Mouse (Mus musculus) myocyte (in vitro differentiated cells): ENCODE data around the gene Ahnak. TPM values are rescaled to one million over a fixed set of nuclear protein-coding genes. Genes with fewer than 3 reads are reported as not detected.

Experiments used
- H3K27me3 ChIP-seq: one replicate; pipeline ENCODE4 v1.6.1; 2011; ENCODE audit not compliant: control insufficient read depth, insufficient read depth, insufficient read length
- H3K36me3 ChIP-seq: one replicate; pipeline ENCODE4 v1.6.1; 2011; ENCODE audit not compliant: control insufficient read depth, insufficient read depth
- H3K4me2 ChIP-seq: one replicate; pipeline ENCODE4 v1.6.1; 2011; ENCODE audit warnings: low read depth, control low read depth
- H3K4me3 ChIP-seq: one replicate; pipeline ENCODE4 v1.5.1; 2011; ENCODE audit warnings: mild to moderate bottlenecking, control low read depth, moderate library complexity
- H3K79me2 ChIP-seq: one replicate; pipeline ENCODE4 v1.6.1; 2011; ENCODE audit not compliant: control insufficient read depth, insufficient read depth
- H3ac ChIP-seq: one replicate; pipeline ENCODE4 v1.6.1; 2011; ENCODE audit not compliant: control insufficient read depth, insufficient read length
- CEBPB ChIP-seq: IDR thresholded peaks from 2 replicates; pipeline ENCODE4 v1.6.1; 2011; ENCODE audit warnings: mild to moderate bottlenecking, moderate library complexity; ENCODE audit not compliant: poor library complexity, insufficient read depth, severe bottlenecking
- E2F4 ChIP-seq: IDR thresholded peaks from one replicate; pipeline ENCODE4 v1.6.1; 2011; ENCODE audit warnings: mild to moderate bottlenecking, control low read depth, moderate library complexity; ENCODE audit not compliant: insufficient read depth
- MAX ChIP-seq: IDR thresholded peaks from one replicate; pipeline ENCODE4 v1.6.1; 2011; ENCODE audit warnings: low read depth, mild to moderate bottlenecking, control low read depth
- MYOD1 ChIP-seq, 3 experiments: IDR thresholded peaks; one replicate each; pipeline ENCODE4 v1.6.1; 2011; ENCODE audit warnings: control low read depth in 2 of 3, low read depth in 2 of 3, mild to moderate bottlenecking in 2 of 3, moderate library complexity in 1 of 3; ENCODE audit not compliant: insufficient read length in 2 of 3, control insufficient read depth in 1 of 3
- MYOG ChIP-seq, 3 experiments: IDR thresholded peaks; one replicate each; pipeline ENCODE4 v1.6.1; 2011; ENCODE audit warnings: control low read depth in 2 of 3, low read depth in 2 of 3, mild to moderate bottlenecking in 2 of 3; ENCODE audit not compliant: insufficient read length in 2 of 3, control insufficient read depth in 1 of 3, insufficient read depth in 1 of 3
- POLR2A ChIP-seq: IDR thresholded peaks from one replicate; pipeline ENCODE4 v1.6.1; 2011; ENCODE audit warnings: low read depth, mild to moderate bottlenecking, control low read depth, moderate library complexity; ENCODE audit not compliant: insufficient read length
- POLR2AphosphoS2 ChIP-seq: IDR thresholded peaks from one replicate; pipeline ENCODE4 v1.6.1; 2011; ENCODE audit warnings: low read depth, control low read depth; ENCODE audit not compliant: insufficient read length
- REST ChIP-seq: IDR thresholded peaks from one replicate; pipeline ENCODE4 v1.6.1; 2011; ENCODE audit warnings: mild to moderate bottlenecking, control low read depth, moderate library complexity; ENCODE audit not compliant: insufficient read depth, insufficient read length
- SRF ChIP-seq: IDR thresholded peaks from one replicate; pipeline ENCODE4 v1.6.1; 2011; ENCODE audit warnings: low read depth; ENCODE audit not compliant: control insufficient read depth, insufficient read length
- TCF12 ChIP-seq: IDR thresholded peaks from one replicate; pipeline ENCODE4 v1.6.1; 2011; ENCODE audit warnings: mild to moderate bottlenecking, control low read depth; ENCODE audit not compliant: poor library complexity, insufficient read depth, severe bottlenecking
- TCF3 ChIP-seq: IDR thresholded peaks from one replicate; pipeline ENCODE4 v1.6.1; 2011; ENCODE audit warnings: low read depth, control low read depth; ENCODE audit not compliant: insufficient read length
- USF1 ChIP-seq: IDR thresholded peaks from one replicate; pipeline ENCODE4 v1.6.1; 2011; ENCODE audit warnings: low read depth, mild to moderate bottlenecking, control low read depth, moderate library complexity
- polyA plus RNA-seq: library from polyadenylated mRNA; unstranded; fragments of >200 nt; fragmentation: generic; extraction: Trizol; gene quantifications from one replicate; pipeline ENCODE4 v1.2.1, GENCODE M21; 2012; ENCODE audit warnings: missing spikeins

The Ahnak gene
- polyA plus RNA-seq, 1 experiment = 93.3 TPM

DNA sequence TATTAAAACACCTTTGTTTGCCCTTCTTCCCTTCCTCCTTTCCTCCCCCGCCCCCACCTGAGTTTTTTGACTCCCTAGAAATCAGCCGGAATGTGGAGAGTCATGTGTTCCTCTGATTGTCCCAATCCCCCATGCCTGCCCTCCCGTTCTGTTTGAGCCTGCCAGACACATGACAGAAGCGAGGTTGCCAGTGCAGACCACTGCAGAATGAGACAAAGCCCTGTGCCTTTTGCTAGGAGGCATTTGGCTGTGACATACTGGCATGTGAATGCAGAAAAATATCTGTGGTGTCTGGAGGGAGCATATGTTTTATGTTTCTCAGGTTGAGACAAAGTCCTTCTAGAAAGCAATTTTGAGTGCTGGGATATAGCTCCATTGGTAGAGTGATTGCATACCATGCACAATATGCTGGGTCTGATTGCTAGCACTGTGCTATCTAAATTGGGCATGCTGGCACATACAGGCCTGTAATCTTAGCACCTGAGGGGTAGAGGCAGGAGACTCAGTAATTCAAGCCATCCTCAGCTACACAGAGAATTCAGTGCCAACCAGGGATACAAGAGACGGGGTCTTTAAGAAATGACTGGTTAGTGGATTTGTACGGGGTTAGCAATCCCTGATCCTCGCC, 43.5 kb downstream of the Ahnak start:
- Histone ChIP-seq H3K4me3 (no peak overlapping the region), H3K4me2 (peak overlapping the region; percentile 5), H3K27me3 (no peaks in the 10 kb centered on the region), H3ac (no peak overlapping the region), H3K79me2 (no peaks in the 10 kb centered on the region), H3K36me3 (no peaks in the 10 kb centered on the region)
- TF ChIP-seq CEBPB (no peak), TCF3 (no peak), E2F4 (no peak), SRF (no peak), TCF12 (no peak), POLR2AphosphoS2 (no peak), MAX (no peak), REST (no peak), MYOD1 (IDR thresholded peaks at IDR 0.05; ENCODE audit: control insufficient read depth in 1 of 3, insufficient read length in 2 of 3, low read depth in 2 of 3) (no peak), MYOG (IDR thresholded peaks at IDR 0.05; ENCODE audit: control insufficient read depth in 1 of 3, insufficient read depth in 1 of 3, insufficient read length in 2 of 3, low read depth in 2 of 3) (no peak), USF1 (no peak), POLR2A (no peak)

DNA sequence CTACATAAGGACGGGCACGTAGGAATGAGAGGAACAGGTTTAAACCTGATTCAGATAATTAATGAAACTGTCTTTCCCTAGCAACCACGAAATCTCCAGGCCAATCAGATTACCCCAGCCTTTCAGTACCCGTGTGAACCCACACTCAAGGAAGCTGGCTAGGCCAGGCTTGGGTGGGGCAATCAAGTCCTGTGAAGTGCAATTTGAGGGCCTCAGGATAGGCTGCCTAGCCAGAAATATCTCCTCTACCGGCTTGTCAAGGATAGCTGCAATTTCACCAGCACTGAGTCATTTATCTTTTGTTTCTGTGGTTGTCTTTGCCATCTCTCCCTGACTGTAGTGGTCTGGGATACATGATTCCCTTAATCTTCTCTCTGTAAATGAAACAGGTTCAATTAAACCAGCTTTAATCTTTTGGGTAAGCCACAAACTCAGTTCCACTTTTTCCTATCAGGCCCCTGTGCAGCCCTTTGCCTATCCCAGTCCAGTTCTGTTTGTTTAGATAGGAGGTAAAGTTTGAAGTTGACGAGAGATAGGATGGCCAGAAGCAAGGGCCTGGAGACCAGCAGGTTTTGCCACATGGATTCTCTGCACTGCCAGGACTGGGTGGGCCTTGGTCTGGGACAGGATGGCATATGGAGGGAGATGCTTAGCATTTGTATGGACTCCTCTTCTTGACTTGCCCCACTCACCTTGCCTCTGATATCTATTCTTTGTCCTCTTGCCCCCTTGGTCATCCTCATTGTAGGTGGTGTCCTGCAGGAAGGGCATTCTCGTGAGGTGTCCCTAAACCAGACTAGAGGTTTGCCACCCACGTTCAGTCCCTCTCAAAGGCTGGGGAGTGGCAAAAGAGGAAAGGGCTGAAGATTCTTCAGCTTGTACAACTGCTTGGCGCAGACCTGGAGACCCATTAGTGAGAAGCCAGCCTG, 44.6 kb downstream of the Ahnak start:
- no peaks in the 10 kb centered on the region for H3K79me2 ChIP-seq
- no peak overlapping the region for H3ac ChIP-seq
- no peaks in the 10 kb centered on the region for H3K36me3 ChIP-seq
- no peaks in the 10 kb centered on the region for H3K27me3 ChIP-seq
- TF ChIP-seq MYOD1 (IDR thresholded peaks at IDR 0.05; ENCODE audit: control insufficient read depth in 1 of 3, insufficient read length in 2 of 3, low read depth in 2 of 3) (no peak), CEBPB (peak; percentile 51; the same call in 1 of the 2 replicates)
- no peak overlapping the region for H3K4me3 ChIP-seq
- peak overlapping the region; percentile 35 for H3K4me2 ChIP-seq

DNA sequence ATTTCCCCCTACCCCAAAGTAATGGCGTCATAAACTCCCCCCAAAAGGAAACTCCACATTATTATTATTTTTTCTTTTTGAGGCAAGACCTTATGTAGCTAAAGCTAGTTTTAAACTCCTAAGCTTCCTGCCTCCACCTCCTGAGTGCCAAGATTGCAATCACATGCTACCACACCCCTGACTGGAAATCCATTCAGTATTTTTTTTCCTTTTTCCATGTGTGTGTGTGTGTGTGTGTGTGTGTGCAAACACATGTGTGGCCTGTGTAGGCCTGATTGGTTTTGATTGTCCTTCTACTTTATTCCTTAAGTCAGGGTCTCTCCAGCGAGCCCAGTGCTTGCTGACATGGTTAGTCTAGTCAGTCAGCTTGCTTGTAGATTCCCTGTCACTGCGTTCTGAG, 45.4 kb downstream of the Ahnak start:
- no peak overlapping the region for H3K4me3 ChIP-seq
- TF ChIP-seq E2F4 = no peak
- no peak for TF ChIP-seq REST
- TF ChIP-seq POLR2AphosphoS2 = no peak
- TF ChIP-seq MYOD1 (IDR thresholded peaks at IDR 0.05; ENCODE audit: control insufficient read depth in 1 of 3, insufficient read length in 2 of 3, low read depth in 2 of 3) = no peak
- TF ChIP-seq POLR2A = no peak
- no peak for TF ChIP-seq USF1
- peak overlapping the region; percentile 30 for H3K4me2 ChIP-seq
- H3K27me3 ChIP-seq = no peaks in the 10 kb centered on the region
- H3K36me3 ChIP-seq = no peaks in the 10 kb centered on the region
- H3ac ChIP-seq = no peak overlapping the region
- H3K79me2 ChIP-seq = no peaks in the 10 kb centered on the region

DNA sequence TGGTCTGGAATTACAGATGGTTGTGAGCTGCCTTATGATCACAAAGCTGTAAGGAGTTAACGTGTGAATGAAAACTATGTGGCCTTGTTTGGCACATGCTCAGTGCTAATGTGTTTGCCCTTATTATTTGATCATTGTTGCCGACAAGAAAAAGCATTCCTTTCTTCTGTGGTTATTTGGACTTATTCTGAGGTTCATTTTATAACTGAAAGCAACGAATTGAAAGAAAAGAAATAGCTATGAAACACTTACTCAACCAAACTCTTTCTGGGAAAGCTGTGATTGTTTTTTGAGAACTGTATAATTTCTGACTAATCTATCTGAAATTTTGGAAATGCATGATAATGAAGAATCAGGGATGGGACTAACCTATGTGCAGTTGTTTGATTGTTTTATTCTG, 46.0 kb downstream of the Ahnak start:
- no peaks in the 10 kb centered on the region for H3K79me2 ChIP-seq
- no peak overlapping the region for H3ac ChIP-seq
- no peaks in the 10 kb centered on the region for H3K27me3 ChIP-seq
- H3K36me3 ChIP-seq = no peaks in the 10 kb centered on the region
- no peak overlapping the region for H3K4me2 ChIP-seq
- no peak for TF ChIP-seq MAX
- no peak for TF ChIP-seq SRF
- TF ChIP-seq TCF12 = no peak
- TF ChIP-seq MYOD1 (IDR thresholded peaks at IDR 0.05; ENCODE audit: control insufficient read depth in 1 of 3, insufficient read length in 2 of 3, low read depth in 2 of 3) = no peak
- no peak for TF ChIP-seq USF1
- no peak for TF ChIP-seq E2F4
- TF ChIP-seq TCF3 = no peak
- TF ChIP-seq MYOG (IDR thresholded peaks at IDR 0.05; ENCODE audit: control insufficient read depth in 1 of 3, insufficient read depth in 1 of 3, insufficient read length in 2 of 3, low read depth in 2 of 3) = no peak
- TF ChIP-seq POLR2AphosphoS2 = no peak
- TF ChIP-seq CEBPB = no peak
- no peak for TF ChIP-seq REST
- TF ChIP-seq POLR2A = no peak
- no peak overlapping the region for H3K4me3 ChIP-seq
